Mouse (Mus musculus): ENCODE measurements around the gene Neo1. TPM values are rescaled to one million over a fixed set of nuclear protein-coding genes. Genes with fewer than 3 reads are reported as not detected.
"Not testable (repeated sequence)": the region's sequence is repeated elsewhere in the genome, so short reads cannot be mapped to it uniquely, and the experiment has no call there.

Gene Neo1
- polyA plus RNA-seq, 1 experiment, result 5.8 TPM

GRCm38 (mm10) chr9:59013365-59013764, 22.9 kb downstream of the Neo1 start:
- Histone ChIP-seq H3K27me3 (ENCODE audit: control insufficient read depth, insufficient read depth, low read length) (no peaks in the 10 kb centered on the region), H3K4me3 (ENCODE audit: control insufficient read depth, insufficient read depth, low read length) (no peak overlapping the region), H3K27ac (ENCODE audit: control insufficient read depth, insufficient read depth, low read length) (no peak overlapping the region), H3K4me1 (replicated peaks; ENCODE audit: control insufficient read depth, insufficient read depth, low read length) (no peaks in the 10 kb centered on the region), H3K36me3 (ENCODE audit: control insufficient read depth, insufficient read depth, low read length) (no peaks in the 10 kb centered on the region)
- WGBS, result 12% methylated on average over 2 of the region's 2 CpGs
- TF ChIP-seq POLR2A (IDR thresholded peaks at IDR 0.05; ENCODE audit: control insufficient read depth, extremely low read depth, insufficient read depth, low read length, poor library complexity) (no peak), CTCF (IDR thresholded peaks at IDR 0.05; ENCODE audit: borderline replicate concordance, control insufficient read depth, extremely low read depth, insufficient read depth, low read length, poor library complexity) (no peak)
- no peak for DNase-seq

GRCm38 (mm10) chr9:58989255-58989928, 46.8 kb downstream of the Neo1 start:
- no peak overlapping the region for H3K4me3 ChIP-seq (ENCODE audit: control insufficient read depth, insufficient read depth, low read length)
- H3K36me3 ChIP-seq (ENCODE audit: control insufficient read depth, insufficient read depth, low read length), result no peaks in the 10 kb centered on the region
- WGBS, result 65% methylated on average over 5 of the region's 5 CpGs
- no peak for DNase-seq
- H3K27me3 ChIP-seq (ENCODE audit: control insufficient read depth, insufficient read depth, low read length), result no peaks in the 10 kb centered on the region
- TF ChIP-seq CTCF (IDR thresholded peaks at IDR 0.05; ENCODE audit: borderline replicate concordance, control insufficient read depth, extremely low read depth, insufficient read depth, low read length, poor library complexity), result no peak
- no peak for TF ChIP-seq POLR2A (IDR thresholded peaks at IDR 0.05; ENCODE audit: control insufficient read depth, extremely low read depth, insufficient read depth, low read length, poor library complexity)
- H3K27ac ChIP-seq (ENCODE audit: control insufficient read depth, insufficient read depth, low read length), result no peak overlapping the region
- no peaks in the 10 kb centered on the region for H3K4me1 ChIP-seq (replicated peaks; ENCODE audit: control insufficient read depth, insufficient read depth, low read length)

- Histone ChIP-seq H3K4me1 (replicated peaks; ENCODE audit: control insufficient read depth, insufficient read depth, low read length) (no peaks in the 10 kb centered on the region), H3K27ac (ENCODE audit: control insufficient read depth, insufficient read depth, low read length) (no peak overlapping the region), H3K4me3 (ENCODE audit: control insufficient read depth, insufficient read depth, low read length) (no peak overlapping the region), H3K27me3 (ENCODE audit: control insufficient read depth, insufficient read depth, low read length) (no peaks in the 10 kb centered on the region), H3K36me3 (ENCODE audit: control insufficient read depth, insufficient read depth, low read length) (no peaks in the 10 kb centered on the region)
- DNase-seq, result no peak
- TF ChIP-seq CTCF (IDR thresholded peaks at IDR 0.05; ENCODE audit: borderline replicate concordance, control insufficient read depth, extremely low read depth, insufficient read depth, low read length, poor library complexity) (no peak), POLR2A (IDR thresholded peaks at IDR 0.05; ENCODE audit: control insufficient read depth, extremely low read depth, insufficient read depth, low read length, poor library complexity) (no peak)
- 96% methylated on average over 15 of the region's 15 CpGs for WGBS
Measured at GRCm38 (mm10) chr9:58979034-58979433, 57.2 kb downstream of the Neo1 start.

GRCm38 (mm10) chr9:58971154-58971553, 65.1 kb downstream of the Neo1 start:
- WGBS, result 93% methylated on average over 2 of the region's 2 CpGs
- H3K27ac ChIP-seq (ENCODE audit: control insufficient read depth, insufficient read depth, low read length); DNase-seq; H3K27me3 ChIP-seq (ENCODE audit: control insufficient read depth, insufficient read depth, low read length); H3K4me1 ChIP-seq (replicated peaks; ENCODE audit: control insufficient read depth, insufficient read depth, low read length); H3K4me3 ChIP-seq (ENCODE audit: control insufficient read depth, insufficient read depth, low read length); H3K36me3 ChIP-seq (ENCODE audit: control insufficient read depth, insufficient read depth, low read length): not testable (repeated sequence)

- 70% methylated on average over 2 of the region's 2 CpGs for WGBS
- Histone ChIP-seq H3K4me1 (replicated peaks; ENCODE audit: control insufficient read depth, insufficient read depth, low read length) (no peaks in the 10 kb centered on the region), H3K27me3 (ENCODE audit: control insufficient read depth, insufficient read depth, low read length) (no peaks in the 10 kb centered on the region), H3K27ac (ENCODE audit: control insufficient read depth, insufficient read depth, low read length) (no peak overlapping the region), H3K36me3 (ENCODE audit: control insufficient read depth, insufficient read depth, low read length) (no peaks in the 10 kb centered on the region), H3K4me3 (ENCODE audit: control insufficient read depth, insufficient read depth, low read length) (no peak overlapping the region)
- TF ChIP-seq POLR2A (IDR thresholded peaks at IDR 0.05; ENCODE audit: control insufficient read depth, extremely low read depth, insufficient read depth, low read length, poor library complexity), result no peak
- no peak for DNase-seq
Measured at GRCm38 (mm10) chr9:58967371-58967770, 68.9 kb downstream of the Neo1 start.

GRCm38 (mm10) chr9:58955507-58955906, 80.7 kb downstream of the Neo1 start:
- H3K4me1 ChIP-seq (replicated peaks; ENCODE audit: control insufficient read depth, insufficient read depth, low read length), result no peaks in the 10 kb centered on the region
- no peak overlapping the region for H3K4me3 ChIP-seq (ENCODE audit: control insufficient read depth, insufficient read depth, low read length)
- H3K27me3 ChIP-seq (ENCODE audit: control insufficient read depth, insufficient read depth, low read length), result no peaks in the 10 kb centered on the region
- DNase-seq, result no peak
- no peaks in the 10 kb centered on the region for H3K36me3 ChIP-seq (ENCODE audit: control insufficient read depth, insufficient read depth, low read length)
- WGBS, result 18% methylated on average over 3 of the region's 3 CpGs
- no peak for TF ChIP-seq CTCF (IDR thresholded peaks at IDR 0.05; ENCODE audit: borderline replicate concordance, control insufficient read depth, extremely low read depth, insufficient read depth, low read length, poor library complexity)
- no peak overlapping the region for H3K27ac ChIP-seq (ENCODE audit: control insufficient read depth, insufficient read depth, low read length)

GRCm38 (mm10) chr9:58945910-58946309, 90.3 kb downstream of the Neo1 start:
- 97% methylated on average over 1 of the region's 1 CpGs for WGBS
- not testable (repeated sequence) for DNase-seq; H3K36me3 ChIP-seq (ENCODE audit: control insufficient read depth, insufficient read depth, low read length); H3K4me1 ChIP-seq (replicated peaks; ENCODE audit: control insufficient read depth, insufficient read depth, low read length); H3K4me3 ChIP-seq (ENCODE audit: control insufficient read depth, insufficient read depth, low read length); H3K27ac ChIP-seq (ENCODE audit: control insufficient read depth, insufficient read depth, low read length); H3K27me3 ChIP-seq (ENCODE audit: control insufficient read depth, insufficient read depth, low read length)
